Mouse (Mus musculus): ENCODE measurements around the gene Ercc6.

Ercc6 gene

DNA sequence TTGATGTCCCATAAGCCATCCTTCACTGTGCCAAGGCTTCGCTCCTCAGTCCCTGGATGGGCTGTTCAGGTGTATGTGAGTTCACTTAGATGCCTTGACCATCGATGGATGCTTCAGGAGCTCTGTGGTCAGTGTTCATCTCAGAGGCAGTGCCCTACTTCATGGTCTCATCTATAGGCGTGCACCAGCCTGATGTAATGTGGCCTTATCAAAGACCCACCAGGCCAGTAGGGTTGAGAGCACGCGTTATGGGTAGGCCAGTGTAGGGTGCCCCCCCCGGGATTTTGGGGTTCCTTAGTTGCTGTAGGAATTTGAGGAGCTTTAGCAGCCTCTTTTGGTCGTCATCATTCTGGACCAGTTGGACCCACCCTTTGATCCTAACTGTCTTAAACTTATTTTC is 111.5 kb downstream of the Ercc6 start:
- H3K4me3 ChIP-seq (replicated peaks; ENCODE audit: low read length): no peak overlapping the region
- H3K4me1 ChIP-seq (replicated peaks; ENCODE audit: low read depth, low read length): peaks cover 4% of the 10 kb centered on the region; the same call in 1 of the 2 replicates
- no peaks in the 10 kb centered on the region for H3K9me3 ChIP-seq (ENCODE audit: low read length)
- no peaks in the 10 kb centered on the region for H3K36me3 ChIP-seq (ENCODE audit: insufficient read depth, low read length)
- H3K27me3 ChIP-seq (ENCODE audit: insufficient read depth, low read length): peaks cover 7% of the 10 kb centered on the region; the same call in 1 of the 2 replicates
- no peak for TF ChIP-seq CTCF (conservative IDR thresholded peaks at IDR 0.05; ENCODE audit: low read length)
- TF ChIP-seq POU5F1 (IDR thresholded peaks at IDR 0.05; ENCODE audit: borderline replicate concordance, low read length): no peak
- no peak for TF ChIP-seq NANOG (IDR thresholded peaks at IDR 0.05; ENCODE audit: borderline replicate concordance, low read length)

DNA sequence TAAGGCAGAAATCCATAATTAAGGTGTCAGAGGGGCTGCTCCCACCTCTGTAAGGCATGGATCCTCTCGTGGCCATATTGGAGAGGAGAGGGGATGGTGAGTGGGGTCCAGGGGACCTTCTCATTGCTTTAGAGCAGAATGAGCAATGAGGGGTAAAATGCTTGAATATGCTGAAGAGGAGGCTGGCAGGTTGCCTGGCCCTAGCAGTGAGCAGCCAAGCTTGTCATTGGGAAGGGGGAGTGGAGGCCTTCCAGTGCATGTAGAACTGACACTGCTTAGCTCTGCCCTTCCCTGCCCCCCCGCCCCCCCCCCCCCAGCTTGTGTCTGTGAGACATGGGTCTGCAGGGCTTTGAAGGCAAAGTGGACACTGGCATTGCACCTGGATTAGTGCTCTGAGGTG is 114.0 kb downstream of the Ercc6 start:
- Histone ChIP-seq H3K27me3 (ENCODE audit: insufficient read depth, low read length) (peaks cover 7% of the 10 kb centered on the region; the same call in 1 of the 2 replicates), H3K36me3 (ENCODE audit: insufficient read depth, low read length) (no peaks in the 10 kb centered on the region), H3K9me3 (ENCODE audit: low read length) (no peaks in the 10 kb centered on the region), H3K4me1 (replicated peaks; ENCODE audit: low read depth, low read length) (peaks cover 4% of the 10 kb centered on the region; the same call in 1 of the 2 replicates), H3K4me3 (replicated peaks; ENCODE audit: low read length) (no peak overlapping the region)
- TF ChIP-seq NANOG (IDR thresholded peaks at IDR 0.05; ENCODE audit: borderline replicate concordance, low read length) (no peak), CTCF (conservative IDR thresholded peaks at IDR 0.05; ENCODE audit: low read length) (no peak), POU5F1 (IDR thresholded peaks at IDR 0.05; ENCODE audit: borderline replicate concordance, low read length) (no peak)

DNA sequence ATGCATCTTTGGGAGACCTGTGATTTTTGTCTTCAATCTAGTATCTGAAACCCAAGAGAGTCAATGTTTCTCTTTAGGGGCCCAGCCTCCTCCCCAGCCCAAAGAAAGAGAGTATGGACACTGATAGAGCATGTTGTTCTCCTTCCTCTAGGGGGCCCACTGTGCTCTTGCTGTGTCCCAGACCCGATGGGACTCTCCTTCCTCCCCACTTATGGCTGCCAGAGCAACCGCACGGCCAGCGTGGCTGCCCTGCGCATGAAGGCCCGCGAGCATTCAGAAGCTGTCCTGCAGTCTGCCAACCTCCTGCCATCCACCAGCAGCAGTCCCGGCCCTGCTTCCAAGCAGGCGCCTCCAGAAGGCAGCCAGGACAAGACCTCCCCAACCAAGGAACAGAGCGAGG is 115.3 kb downstream of the Ercc6 start:
- TF ChIP-seq CTCF (conservative IDR thresholded peaks at IDR 0.05; ENCODE audit: low read length) (peak; percentile 36), NANOG (IDR thresholded peaks at IDR 0.05; ENCODE audit: borderline replicate concordance, low read length) (no peak)
- H3K27me3 ChIP-seq (ENCODE audit: insufficient read depth, low read length): peaks cover 7% of the 10 kb centered on the region; the same call in 1 of the 2 replicates

More for the DNA sequence above, 115.3 kb downstream of the Ercc6 start:
- peaks cover 4% of the 10 kb centered on the region; the same call in 1 of the 2 replicates for H3K4me1 ChIP-seq (replicated peaks; ENCODE audit: low read depth, low read length)
- no peaks in the 10 kb centered on the region for H3K9me3 ChIP-seq (ENCODE audit: low read length)
- no peaks in the 10 kb centered on the region for H3K36me3 ChIP-seq (ENCODE audit: insufficient read depth, low read length)
- H3K4me3 ChIP-seq (replicated peaks; ENCODE audit: low read length): peak overlapping the region; percentile 72

Measured in E14TG2a.4 (cell line).